Mouse (Mus musculus) c-Kit-positive CD71-negative TER-119-negative erythroid progenitor cells, embryonic 14.5 days (primary cell): Measurements from ENCODE around the gene Slc24a3.
A peak's percentile ranks its signal among the peaks of the same experiment; 100 is the strongest.

ENCODE experiments used
- DNase-seq: peaks from one replicate; pipeline ENCODE4 v3.0.0-alpha.2; 2013; ENCODE audit warnings: low read depth

Gene Slc24a3

DNA sequence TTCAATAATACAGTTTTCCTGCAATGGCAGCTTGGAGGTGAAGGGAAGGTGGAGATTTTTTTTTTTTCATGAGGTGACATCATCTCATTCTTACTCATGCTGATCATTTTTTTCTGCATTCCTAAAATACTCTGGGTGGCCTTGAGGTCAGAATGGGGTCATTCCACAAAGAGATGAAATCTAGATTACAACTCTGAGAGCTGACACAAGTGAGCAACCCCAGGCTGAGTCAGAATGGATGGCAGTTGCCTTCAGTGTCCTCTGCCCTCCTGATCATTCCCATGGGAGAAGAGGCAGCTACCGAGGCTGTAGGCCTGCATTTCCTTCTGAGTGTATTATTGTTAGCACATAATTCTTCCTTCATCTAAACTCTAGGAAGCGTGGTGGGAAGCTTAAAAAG lies 116.2 kb downstream of the Slc24a3 start:
- no peak for DNase-seq

DNA sequence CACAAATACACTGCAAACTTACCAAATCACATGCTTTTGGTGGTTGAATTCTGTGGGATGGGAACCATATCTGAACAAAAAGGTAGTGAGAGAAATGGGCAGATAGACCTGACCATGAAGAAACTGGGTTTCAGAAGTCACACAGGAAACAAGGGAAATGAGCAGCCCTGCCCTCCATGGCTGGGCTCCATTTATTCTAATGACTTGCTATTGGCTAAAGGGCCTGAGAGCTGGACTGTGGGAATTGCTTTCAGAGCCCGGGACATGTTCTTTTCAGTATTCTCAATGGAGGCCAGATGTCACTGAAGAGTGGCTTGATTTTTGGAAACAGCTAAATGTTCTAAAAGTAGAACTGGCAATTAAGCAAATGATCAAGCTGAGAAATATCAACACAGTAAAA lies 120.9 kb downstream of the Slc24a3 start:
- DNase-seq: no peak

DNA sequence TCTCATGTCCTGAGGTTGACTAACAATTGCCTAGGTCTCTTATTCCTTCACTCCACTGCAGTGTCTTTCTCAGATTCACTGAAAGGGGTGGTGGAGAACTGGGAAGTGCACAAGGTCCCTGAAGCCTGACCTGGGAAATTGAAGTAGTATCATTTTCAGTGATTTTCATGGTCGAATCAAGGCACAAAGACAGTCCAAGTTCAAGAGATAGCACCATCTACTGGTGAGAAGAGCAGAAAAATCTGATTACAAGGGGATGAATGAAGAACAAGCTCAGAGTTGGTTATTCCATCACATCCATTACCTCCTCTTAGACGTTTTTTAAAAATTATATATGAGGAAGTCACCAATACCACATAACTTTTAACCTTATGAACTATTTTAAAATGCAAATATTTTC lies 123.9 kb downstream of the Slc24a3 start:
- DNase-seq: peak; percentile 13

DNA sequence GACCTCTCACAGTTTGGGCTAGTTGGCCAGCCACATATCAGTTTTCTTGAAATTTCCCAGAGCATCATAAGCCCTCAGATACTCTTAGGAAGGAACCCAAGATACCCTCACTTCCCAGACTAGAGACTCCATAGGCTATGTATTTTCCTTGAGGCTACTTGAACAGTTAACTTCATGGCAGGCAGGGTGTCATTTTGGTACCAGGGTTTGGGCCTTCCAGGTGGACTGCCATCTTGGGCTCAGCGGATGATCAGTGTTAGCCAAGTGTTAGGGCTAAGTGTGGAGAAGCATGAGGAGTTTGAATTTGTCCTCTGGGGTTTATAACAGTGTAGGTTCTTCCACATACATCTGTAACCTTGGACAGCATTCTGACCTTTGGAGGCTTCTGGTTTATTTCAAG lies 124.6 kb downstream of the Slc24a3 start:
- no peak for DNase-seq

DNA sequence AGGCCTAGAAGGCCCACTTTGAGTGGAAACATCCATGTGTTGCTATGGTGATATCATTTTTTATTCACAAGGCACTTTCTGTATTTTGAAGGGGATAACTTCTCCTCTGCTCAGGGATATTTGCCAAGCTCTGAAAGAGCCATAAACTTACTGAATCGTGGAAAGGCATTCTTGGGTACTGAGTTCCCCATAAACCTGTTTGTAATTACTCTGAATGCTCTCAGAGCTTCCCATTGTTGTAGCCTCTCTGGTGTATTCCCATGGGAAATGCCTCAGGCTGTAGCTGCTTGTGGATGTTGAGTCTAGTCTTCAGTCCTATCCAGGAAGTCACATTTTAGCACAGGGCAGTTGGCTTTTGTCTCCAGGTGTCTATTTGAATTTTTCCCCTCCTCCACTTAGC lies 125.3 kb downstream of the Slc24a3 start:
- no peak for DNase-seq

DNA sequence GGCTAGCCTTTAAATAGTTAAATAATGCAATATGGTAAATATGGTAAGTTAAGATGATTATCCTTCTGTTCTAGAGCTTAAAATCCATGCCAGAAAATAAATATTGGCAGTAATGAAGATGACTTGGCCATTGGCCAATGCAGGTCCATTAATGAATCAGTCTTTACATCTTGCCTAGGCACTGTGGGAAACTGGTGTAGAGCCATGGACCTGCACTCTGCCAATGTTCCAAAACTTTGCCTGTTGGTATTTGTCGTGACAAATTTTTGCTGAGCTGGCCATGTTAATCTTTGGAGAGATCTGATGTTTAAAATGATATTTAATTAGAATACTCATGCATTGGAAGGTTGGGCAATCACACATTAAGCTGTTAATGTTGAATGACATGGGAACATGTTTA lies 129.4 kb downstream of the Slc24a3 start:
- DNase-seq: no peak

DNA sequence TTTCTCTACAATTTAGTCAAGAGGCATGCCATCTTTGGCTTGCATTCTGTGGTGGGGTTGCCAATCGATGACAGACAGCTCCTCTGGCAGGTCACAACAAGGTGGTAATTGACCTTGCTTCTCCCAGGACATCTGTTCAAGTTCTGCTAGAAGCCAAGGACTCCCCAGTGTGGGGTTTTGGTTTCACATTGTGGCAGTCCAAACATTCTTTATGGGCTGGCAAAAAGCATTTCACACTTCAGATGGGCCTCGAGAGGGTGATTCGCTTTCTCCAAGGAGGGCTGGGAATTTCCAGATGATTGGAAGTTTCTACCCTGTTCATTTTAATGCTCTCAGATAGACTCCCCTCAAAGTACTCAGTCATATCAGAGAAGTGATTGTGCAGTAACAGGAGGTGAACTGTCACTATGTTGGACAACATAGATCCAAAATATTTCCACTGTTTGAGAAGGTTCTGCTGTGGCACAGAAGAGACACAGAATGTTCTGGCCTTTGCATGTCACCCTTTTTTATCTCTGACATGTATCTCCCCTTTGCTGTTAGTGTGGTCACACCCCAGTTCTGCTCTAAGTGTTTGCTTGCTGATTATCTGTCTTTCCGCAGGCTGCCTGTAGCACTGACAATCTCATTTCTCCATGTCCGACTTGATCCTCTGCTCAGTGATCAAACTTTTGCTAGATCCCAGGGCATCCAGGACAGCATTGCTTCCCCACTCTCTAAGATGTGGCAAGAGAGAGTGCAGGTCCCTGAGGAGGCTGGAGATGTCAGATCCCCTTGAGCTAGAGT lies 132.6 kb downstream of the Slc24a3 start:
- no peak for DNase-seq

DNA sequence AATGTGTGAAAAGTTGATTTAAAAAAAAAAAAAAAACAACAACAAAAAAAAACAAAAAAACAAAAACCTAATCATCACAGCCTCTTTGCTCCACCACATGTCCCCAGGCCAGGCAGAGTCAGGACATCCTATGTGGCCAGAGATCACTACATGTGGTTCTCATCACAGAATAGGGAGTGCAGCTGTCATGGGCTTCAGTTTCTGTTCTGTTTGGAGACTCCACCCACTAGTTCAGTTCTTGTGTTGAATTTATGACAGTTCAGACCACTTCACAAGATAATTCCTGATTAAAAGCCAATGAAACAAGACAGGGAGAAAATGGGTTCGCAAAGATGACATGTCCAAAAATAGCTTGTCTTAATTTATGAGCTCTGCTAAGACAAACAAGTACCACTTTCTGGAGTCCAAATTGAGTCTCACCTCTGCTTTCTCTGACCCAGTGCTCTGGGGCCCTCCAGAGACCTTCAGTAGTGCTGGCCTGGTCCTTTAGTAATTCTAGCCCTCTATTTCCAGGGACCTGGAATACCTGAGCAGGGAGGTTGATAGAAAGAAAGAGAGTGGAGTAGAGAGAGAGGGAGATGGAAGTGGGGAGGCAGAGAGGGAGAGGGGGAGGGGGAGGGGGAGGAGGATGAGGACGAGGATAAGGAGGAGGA lies 139.8 kb downstream of the Slc24a3 start:
- DNase-seq: no peak

DNA sequence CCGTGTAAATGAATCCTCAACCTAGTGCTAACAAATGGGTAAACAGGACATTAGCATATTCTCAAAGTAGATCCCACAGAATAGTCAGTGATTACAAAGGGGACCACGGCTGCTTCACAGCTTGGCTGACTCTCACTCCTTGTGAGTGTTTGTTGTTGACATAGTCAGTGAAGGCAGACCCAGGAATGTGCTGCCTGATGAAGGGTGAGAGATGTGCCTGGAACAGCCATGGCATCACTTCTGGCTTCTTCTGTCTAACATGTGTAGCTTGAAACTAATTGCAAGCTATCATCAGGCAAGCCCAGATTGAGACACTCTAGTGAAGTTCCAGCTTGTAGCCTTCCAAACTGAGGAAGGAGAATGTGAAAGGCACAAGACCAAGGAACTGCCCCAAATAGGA lies 151.4 kb downstream of the Slc24a3 start:
- DNase-seq: no peak

DNA sequence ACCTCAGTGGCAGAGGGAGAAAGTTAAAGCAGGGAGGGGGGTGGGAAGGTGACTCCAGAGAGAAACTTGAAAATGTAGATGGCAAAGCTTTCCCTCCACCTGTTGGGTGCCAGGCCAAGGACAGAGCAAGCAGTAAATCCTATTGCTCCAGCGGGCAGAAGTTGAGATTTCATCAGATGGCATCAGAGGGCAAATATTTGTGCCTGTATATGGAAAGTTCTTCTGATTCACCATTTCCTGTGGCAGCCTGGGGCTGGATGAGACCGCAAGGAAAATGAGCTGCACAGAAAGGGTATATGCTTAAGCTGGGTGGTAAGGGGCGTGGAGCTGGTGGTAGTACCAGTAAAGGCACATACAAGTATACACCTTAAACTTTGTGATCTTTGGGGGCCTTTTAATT lies 153.7 kb downstream of the Slc24a3 start:
- no peak for DNase-seq

DNA sequence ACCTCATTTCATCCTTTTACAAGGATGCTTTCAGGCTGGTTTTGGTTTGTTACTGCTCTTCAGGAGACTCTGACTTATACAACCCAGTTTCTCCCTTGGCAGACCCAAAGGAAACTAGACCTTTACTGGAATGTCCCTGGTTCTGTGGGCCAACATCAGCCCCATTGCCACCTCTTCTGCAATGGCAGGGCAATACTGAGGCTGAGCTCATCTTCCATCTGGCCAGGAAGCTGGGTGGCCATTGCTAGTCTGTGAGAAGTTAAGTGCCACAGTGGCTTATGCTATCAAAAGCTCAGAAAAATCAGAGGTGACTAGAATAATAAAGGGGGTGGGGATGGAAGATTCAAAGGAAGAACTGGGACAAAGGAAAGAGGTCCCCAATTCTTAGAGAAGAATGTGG lies 154.2 kb downstream of the Slc24a3 start:
- DNase-seq: no peak

DNA sequence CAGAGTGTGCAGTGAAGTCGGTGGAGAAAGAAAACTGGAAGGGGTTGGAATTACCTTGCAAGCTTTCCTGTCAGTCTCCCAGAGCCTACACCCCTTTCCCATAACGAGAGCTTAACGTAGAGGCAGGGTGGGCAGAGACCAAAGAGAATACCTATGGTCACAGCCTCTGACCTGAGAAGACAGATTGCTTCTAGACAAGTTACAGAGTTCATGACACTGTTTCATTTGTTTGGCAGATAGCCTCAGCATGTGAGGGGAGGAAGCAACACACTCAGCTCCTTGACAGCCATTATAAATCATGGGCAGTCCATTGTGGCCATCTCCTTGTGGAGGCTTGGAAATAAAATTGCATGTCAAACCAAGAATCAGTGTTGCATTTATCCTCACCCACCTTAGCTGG lies 156.9 kb downstream of the Slc24a3 start:
- DNase-seq: no peak

DNA sequence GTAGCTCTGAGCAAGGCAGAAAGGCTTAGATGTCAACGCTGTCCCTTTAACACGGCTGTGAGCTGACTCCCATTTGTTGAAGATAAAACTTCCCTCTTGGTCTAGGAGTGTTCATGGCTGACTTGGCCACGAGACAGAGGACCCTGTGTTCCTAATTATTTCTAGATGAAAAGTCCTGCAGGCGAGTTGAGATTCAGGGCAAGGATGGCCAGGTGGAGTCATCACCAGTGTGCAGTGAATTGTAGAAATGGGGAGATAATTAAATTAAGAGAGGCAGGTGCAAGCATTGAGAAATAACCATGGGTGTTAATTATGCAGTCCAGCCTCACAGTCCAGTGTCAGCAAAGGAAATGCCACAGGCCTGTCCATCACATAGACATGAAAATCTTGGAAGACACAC lies 158.3 kb downstream of the Slc24a3 start:
- DNase-seq: no peak

DNA sequence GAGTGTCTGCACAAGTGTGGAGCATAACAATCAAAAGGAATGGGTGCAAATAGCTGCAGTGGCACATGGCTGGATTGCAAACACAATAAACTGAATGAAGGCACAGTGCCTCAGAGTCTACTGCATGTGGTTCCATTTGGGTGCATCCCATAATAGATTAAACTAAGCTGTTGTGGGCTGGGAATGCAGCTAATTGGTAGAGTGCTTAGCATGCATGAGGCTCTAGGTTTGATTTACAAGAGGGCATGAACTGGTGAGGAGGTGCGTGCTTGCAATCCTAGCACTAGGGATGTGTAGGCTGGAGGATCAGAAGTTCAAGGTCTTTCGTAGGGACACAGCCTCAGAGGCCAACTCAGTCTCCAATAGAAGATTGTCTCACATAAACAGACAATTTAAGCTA lies 159.0 kb downstream of the Slc24a3 start:
- no peak for DNase-seq

DNA sequence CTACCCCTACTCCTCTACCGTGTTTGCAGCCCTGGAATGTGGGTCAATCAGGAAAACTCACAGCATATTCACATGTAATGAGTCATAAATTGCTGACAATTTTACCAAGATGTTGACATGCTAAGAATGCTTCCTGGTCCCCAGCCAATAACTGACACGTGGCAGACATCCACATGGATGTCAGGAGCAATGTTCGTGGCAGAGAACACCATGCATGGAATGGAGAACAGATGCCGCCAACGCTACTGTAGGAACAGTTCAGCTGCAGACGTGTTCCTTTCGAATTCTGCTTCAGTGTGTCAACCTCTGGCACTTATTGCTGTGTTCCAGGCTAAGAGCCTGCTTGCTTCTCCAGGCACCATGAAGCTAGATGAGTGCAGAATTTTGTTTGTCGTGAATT lies 162.2 kb downstream of the Slc24a3 start:
- no peak for DNase-seq

DNA sequence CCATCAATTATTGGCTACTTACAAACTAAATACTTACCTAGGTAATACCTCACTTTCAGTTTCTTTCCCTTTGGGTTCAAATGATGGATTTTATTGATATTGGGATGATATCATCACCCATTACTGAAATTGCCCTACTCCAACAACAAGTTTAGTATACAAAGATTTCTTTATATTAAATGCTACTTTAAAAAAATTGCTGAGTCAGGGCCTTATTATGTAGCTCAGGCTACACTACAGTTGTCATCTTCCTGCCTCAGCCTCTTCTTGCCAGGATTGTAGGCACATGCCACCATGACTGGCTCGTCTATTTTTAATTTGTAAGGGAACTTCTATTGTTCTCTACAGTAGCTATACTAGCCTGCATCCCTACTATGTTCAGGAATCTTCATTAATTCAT lies 164.0 kb downstream of the Slc24a3 start:
- DNase-seq: no peak

DNA sequence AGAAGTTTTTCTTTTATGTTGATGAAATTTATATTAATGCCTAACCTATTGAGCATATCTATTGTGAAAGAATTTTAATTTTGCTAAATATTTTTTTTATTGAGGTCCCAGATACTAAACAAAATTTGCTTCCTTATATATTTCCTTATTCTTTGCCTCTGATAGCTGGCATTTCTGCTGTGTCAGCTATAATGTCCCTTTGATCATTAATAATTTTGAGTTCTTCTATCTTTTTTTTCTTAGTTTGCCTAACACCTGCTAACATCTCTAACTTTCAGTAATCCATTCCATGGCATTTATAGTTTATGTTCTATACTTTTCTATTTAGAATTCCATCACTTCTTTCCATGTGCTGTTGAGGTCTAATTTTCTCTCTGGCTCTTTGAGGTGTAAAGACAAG lies 165.9 kb downstream of the Slc24a3 start:
- DNase-seq: no peak

DNA sequence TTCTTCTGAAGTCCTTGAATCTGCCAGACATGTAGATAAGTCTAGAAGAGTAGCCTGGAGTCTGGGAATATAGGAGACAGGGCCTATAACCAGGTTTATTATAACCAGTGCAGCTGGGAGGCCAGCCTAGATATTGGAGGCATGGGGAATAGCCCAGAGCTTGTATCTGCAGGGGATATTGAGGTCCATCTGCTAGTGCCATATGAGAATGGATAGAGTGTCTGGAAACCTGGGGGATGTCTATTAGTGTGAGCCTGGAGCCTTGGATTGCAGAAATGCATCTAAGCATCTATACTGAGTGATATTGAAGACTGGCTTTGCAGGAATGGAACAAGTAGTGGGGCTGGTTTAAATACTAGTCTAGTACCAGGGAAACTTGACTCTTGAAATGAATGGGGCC lies 168.9 kb downstream of the Slc24a3 start:
- no peak for DNase-seq

DNA sequence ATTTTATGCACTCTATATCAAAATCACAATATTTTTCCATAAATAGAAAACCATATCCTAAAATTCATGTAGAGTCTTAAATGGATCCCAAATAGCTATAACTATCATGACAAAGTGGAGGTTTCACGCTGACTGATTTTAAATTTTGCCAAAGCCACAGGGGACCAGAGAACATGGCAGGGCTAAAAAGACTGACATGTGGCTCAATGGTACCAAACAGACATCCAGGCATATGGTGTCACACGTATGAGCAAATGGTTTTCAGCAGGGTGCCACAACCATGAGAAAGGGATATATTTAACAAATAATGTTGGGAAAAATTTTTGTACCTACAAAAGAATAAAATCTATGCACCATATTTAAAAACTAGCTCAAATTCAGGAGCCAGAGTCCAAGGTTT lies 173.3 kb downstream of the Slc24a3 start:
- DNase-seq: no peak

DNA sequence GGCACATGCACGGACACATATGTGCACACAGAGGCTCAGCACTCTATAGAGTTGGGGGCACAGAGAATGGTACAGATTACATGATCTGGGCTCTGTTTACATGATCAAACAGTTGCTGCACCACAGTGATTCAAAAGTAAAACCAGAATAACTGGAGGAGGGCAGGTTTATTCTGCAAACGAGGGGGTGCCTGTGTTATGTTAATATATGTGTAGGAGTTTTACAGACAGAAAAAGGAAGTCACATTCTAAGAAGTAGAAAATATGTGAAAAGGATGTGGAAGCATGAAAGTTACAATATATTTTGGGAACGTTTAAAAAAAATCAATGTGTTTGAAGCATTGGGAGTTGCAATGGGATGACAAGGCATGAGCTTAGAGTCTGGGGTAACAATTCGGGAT lies 175.4 kb downstream of the Slc24a3 start:
- DNase-seq: no peak

DNA sequence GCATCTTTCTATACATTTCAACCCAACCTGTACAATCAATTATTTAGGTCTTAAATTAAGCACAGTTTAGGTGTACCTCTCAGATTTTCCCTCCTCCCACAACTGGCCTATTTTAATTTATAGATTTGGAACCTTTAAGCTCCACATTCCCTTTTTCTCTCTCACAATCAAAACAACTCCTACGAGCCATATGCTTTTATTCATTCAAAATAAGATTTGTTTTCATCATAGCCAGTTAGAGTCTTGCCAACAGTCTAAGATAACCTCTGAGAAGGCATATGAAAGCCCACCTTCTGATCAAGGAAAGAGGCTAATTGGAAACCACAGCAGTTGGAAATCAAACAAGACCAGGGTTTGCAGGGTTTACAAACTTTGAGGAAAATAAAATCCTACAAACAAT lies 177.0 kb downstream of the Slc24a3 start:
- DNase-seq: no peak

DNA sequence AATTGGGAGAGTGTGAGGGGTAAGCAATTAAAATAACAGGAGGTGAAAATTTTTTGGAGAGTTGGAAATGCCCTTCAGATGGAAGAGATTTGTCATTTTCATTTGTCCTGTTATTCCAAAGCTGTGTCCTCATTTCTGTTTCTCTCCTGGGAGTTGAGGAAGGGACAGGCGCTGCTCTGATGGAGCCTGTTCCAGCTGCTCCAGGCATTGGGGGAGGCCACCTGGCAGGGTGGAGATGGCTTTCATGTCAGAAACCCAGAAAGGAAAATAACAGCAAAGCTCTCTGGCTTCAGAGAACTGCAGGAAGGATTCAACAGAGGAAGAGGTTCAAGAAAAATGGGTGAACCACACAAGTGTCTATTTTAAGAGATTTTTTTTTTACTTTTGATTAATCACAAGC lies 186.2 kb downstream of the Slc24a3 start:
- no peak for DNase-seq

DNA sequence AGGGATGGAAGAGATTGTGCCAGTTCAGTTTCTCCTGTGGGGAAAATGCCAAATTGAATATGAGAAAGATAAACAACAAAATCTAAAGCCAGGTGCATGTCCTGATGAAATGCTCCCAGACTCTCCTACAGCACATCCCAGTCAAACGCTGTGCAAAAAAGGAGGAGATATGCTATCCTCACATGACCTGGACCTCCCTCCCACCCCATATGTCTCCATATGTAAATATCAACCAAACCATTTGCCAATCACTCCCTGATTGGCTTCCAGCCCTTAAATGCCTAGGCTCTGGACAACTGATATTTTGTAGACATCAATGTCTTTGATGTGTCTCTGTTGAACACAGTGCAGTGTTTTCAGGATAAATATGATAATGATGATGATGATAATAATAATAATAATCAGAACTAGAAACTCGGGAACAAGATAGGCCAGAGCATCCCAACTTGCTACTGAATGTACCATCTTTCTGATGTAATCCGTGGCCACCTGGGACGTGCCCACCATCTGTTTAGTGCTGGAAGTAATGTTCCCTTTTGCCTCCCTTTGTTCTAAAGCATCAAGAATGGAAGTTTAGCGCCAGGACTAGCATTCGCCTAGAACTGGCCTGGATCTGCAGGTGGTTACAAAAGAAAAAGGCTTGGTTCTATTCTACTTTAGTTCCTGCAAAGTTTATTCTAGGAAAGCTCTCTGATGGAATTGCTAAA lies 190.8 kb downstream of the Slc24a3 start:
- no peak for DNase-seq
